Mouse (Mus musculus): Measurements from ENCODE around the gene 4930503B20Rik. TPM values are rescaled to one million over a fixed set of nuclear protein-coding genes. Genes with fewer than 3 reads are reported as not detected.

4930503B20Rik gene
- polyA plus RNA-seq, 1 experiment from 2014 or later: not detected

- H3K4me2 ChIP-seq (replicated peaks; ENCODE audit: low read depth): no peak overlapping the region
Observed at GRCm38 (mm10) chr3:146620101-146620500, 31.0 kb downstream of the 4930503B20Rik start.

GRCm38 (mm10) chr3:146618357-146618756, 32.8 kb downstream of the 4930503B20Rik start:
- WGBS: 43% methylated on average over 4 of the region's 4 CpGs
- ATAC-seq: no peak
- H3K27ac ChIP-seq (ENCODE audit: low read depth, low read length): no peak overlapping the region
- no peaks in the 10 kb centered on the region for H3K4me1 ChIP-seq (replicated peaks; ENCODE audit: control insufficient read depth, insufficient read depth, low read length)
- TF ChIP-seq CTCF (IDR thresholded peaks at IDR 0.05; ENCODE audit: low read depth): no peak
- no peak overlapping the region for H3K4me3 ChIP-seq (ENCODE audit: low read depth, low read length)
- no peak overlapping the region for H3K4me2 ChIP-seq (replicated peaks; ENCODE audit: low read depth)
- H3K9ac ChIP-seq (ENCODE audit: low read depth, low read length): no peak overlapping the region
- no peaks in the 10 kb centered on the region for H3K9me3 ChIP-seq (ENCODE audit: control insufficient read depth)
- H3K27me3 ChIP-seq (replicated peaks; ENCODE audit: control insufficient read depth, insufficient read depth, low read length): no peaks in the 10 kb centered on the region
- no peaks in the 10 kb centered on the region for H3K36me3 ChIP-seq (ENCODE audit: control insufficient read depth, insufficient read depth)

More at GRCm38 (mm10) chr3:146620101-146620500, 31.0 kb downstream of the 4930503B20Rik start:
- TF ChIP-seq CTCF (IDR thresholded peaks at IDR 0.05; ENCODE audit: low read depth): no peak
- WGBS: 85% methylated on average over 10 of the region's 10 CpGs
- Histone ChIP-seq H3K4me1 (replicated peaks; ENCODE audit: control insufficient read depth, insufficient read depth, low read length) (no peaks in the 10 kb centered on the region), H3K27ac (ENCODE audit: low read depth, low read length) (no peak overlapping the region), H3K4me3 (ENCODE audit: low read depth, low read length) (no peak overlapping the region), H3K36me3 (ENCODE audit: control insufficient read depth, insufficient read depth) (no peaks in the 10 kb centered on the region), H3K27me3 (replicated peaks; ENCODE audit: control insufficient read depth, insufficient read depth, low read length) (no peaks in the 10 kb centered on the region), H3K9ac (ENCODE audit: low read depth, low read length) (no peak overlapping the region), H3K9me3 (ENCODE audit: control insufficient read depth) (no peaks in the 10 kb centered on the region)
- ATAC-seq: no peak

DNA sequence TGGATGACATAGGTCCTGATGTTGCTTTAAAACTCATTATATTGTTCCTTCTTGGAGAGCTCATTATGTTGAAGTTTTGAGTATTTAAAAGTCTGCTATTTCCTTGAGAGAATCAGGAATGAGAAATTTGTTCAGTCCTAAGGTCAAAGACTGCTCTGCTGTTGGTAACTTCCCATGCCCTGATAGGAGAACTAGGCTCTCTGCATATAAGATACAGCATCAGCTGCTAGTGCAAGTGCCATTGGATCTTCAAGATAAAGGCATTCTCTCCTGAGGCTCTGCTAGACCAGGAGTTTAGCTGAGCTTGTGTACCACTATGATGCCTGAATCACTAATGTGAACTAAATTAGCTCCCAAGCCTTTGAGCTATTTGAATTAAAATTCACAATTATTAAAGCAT, 33.2 kb downstream of the 4930503B20Rik start:
- H3K4me1 ChIP-seq (replicated peaks; ENCODE audit: control insufficient read depth, insufficient read depth, low read length): no peaks in the 10 kb centered on the region
- TF ChIP-seq CTCF (IDR thresholded peaks at IDR 0.05; ENCODE audit: low read depth): no peak
- no peak overlapping the region for H3K4me2 ChIP-seq (replicated peaks; ENCODE audit: low read depth)
- H3K9me3 ChIP-seq (ENCODE audit: control insufficient read depth): no peaks in the 10 kb centered on the region
- no peak for ATAC-seq
- no peak overlapping the region for H3K4me3 ChIP-seq (ENCODE audit: low read depth, low read length)
- H3K36me3 ChIP-seq (ENCODE audit: control insufficient read depth, insufficient read depth): no peaks in the 10 kb centered on the region
- no peak overlapping the region for H3K9ac ChIP-seq (ENCODE audit: low read depth, low read length)
- H3K27ac ChIP-seq (ENCODE audit: low read depth, low read length): no peak overlapping the region
- H3K27me3 ChIP-seq (replicated peaks; ENCODE audit: control insufficient read depth, insufficient read depth, low read length): no peaks in the 10 kb centered on the region

- Histone ChIP-seq H3K27me3 (replicated peaks; ENCODE audit: control insufficient read depth, insufficient read depth, low read length) (no peaks in the 10 kb centered on the region), H3K4me2 (replicated peaks; ENCODE audit: low read depth) (no peak overlapping the region), H3K27ac (ENCODE audit: low read depth, low read length) (no peak overlapping the region), H3K4me1 (replicated peaks; ENCODE audit: control insufficient read depth, insufficient read depth, low read length) (no peaks in the 10 kb centered on the region), H3K36me3 (ENCODE audit: control insufficient read depth, insufficient read depth) (no peaks in the 10 kb centered on the region), H3K9me3 (ENCODE audit: control insufficient read depth) (no peaks in the 10 kb centered on the region), H3K4me3 (ENCODE audit: low read depth, low read length) (no peak overlapping the region), H3K9ac (ENCODE audit: low read depth, low read length) (no peak overlapping the region)
- TF ChIP-seq CTCF (IDR thresholded peaks at IDR 0.05; ENCODE audit: low read depth): no peak
- ATAC-seq: no peak
- 70% methylated on average over 5 of the region's 5 CpGs for WGBS
Observed at GRCm38 (mm10) chr3:146616533-146617283, 34.4 kb downstream of the 4930503B20Rik start.

- no peak within 1 kb of the TSS for H3K27ac ChIP-seq (ENCODE audit: low read depth, low read length)
- H3K9me3 ChIP-seq (ENCODE audit: control insufficient read depth): no peaks in the 10 kb centered on the region
- H3K4me2 ChIP-seq (replicated peaks; ENCODE audit: low read depth): no peak within 1 kb of the TSS
- no peak for TF ChIP-seq CTCF (IDR thresholded peaks at IDR 0.05; ENCODE audit: low read depth)
- no peak for ATAC-seq
- H3K4me3 ChIP-seq (ENCODE audit: low read depth, low read length): no peak within 1 kb of the TSS
- no peaks in the 10 kb centered on the region for H3K27me3 ChIP-seq (replicated peaks; ENCODE audit: control insufficient read depth, insufficient read depth, low read length)
- H3K9ac ChIP-seq (ENCODE audit: low read depth, low read length): no peak within 1 kb of the TSS
- WGBS: 91% methylated on average over 4 of the region's 4 CpGs
- no peaks in the 10 kb centered on the region for H3K36me3 ChIP-seq (ENCODE audit: control insufficient read depth, insufficient read depth)
- no peaks in the 10 kb centered on the region for H3K4me1 ChIP-seq (replicated peaks; ENCODE audit: control insufficient read depth, insufficient read depth, low read length)
Observed at GRCm38 (mm10) chr3:146615496-146615895, 35.6 kb downstream of the 4930503B20Rik start, which contains the start of gene Dnase2b. Gene Dnase2b (minus strand): TSS chr3:146615596.

DNA sequence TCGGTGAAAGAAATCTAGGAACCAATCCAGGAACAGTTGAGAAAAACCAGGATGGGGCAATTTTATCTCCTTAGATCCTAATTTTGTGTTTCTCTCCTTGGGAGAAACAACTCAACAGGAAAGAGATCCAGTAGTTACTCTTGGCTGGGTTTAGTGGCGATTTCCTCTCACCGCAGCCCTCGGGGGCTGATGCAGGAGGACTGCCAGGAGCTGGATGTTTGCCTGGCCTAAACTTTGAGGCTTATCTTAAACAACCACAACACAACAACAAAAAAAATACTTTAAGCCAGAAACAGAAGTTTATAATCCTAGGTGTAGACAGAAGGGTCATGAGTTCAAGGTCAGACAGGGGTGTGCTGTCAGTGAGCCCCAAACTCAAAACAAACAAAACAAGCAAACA, 39.3 kb downstream of the 4930503B20Rik start:
- Histone ChIP-seq H3K4me3 (ENCODE audit: low read depth, low read length) (no peak overlapping the region), H3K9me3 (ENCODE audit: control insufficient read depth) (no peaks in the 10 kb centered on the region), H3K36me3 (ENCODE audit: control insufficient read depth, insufficient read depth) (no peaks in the 10 kb centered on the region), H3K27me3 (replicated peaks; ENCODE audit: control insufficient read depth, insufficient read depth, low read length) (no peaks in the 10 kb centered on the region), H3K9ac (ENCODE audit: low read depth, low read length) (no peak overlapping the region), H3K4me2 (replicated peaks; ENCODE audit: low read depth) (no peak overlapping the region), H3K27ac (ENCODE audit: low read depth, low read length) (no peak overlapping the region), H3K4me1 (replicated peaks; ENCODE audit: control insufficient read depth, insufficient read depth, low read length) (no peaks in the 10 kb centered on the region)
- WGBS: 69% methylated on average over 4 of the region's 4 CpGs
- no peak for ATAC-seq
- TF ChIP-seq CTCF (IDR thresholded peaks at IDR 0.05; ENCODE audit: low read depth): no peak
